Mouse (Mus musculus) adrenal gland, adult (tissue): ENCODE results near the gene Ncoa6.
A peak's percentile ranks its signal among the peaks of the same experiment; 100 is the strongest.
"Not testable (repeated sequence)": the region's sequence is repeated elsewhere in the genome, so short reads cannot be mapped to it uniquely, and the experiment has no call there.

Experiments used
- DNase-seq, 2 experiments: peaks; one replicate each; pipeline ENCODE4 v3.0.0; 2022 to 2023; ENCODE audit warnings: low spot score in 1 of 2; ENCODE audit not compliant: inconsistent age in 2 of 2

The Ncoa6 gene

DNA sequence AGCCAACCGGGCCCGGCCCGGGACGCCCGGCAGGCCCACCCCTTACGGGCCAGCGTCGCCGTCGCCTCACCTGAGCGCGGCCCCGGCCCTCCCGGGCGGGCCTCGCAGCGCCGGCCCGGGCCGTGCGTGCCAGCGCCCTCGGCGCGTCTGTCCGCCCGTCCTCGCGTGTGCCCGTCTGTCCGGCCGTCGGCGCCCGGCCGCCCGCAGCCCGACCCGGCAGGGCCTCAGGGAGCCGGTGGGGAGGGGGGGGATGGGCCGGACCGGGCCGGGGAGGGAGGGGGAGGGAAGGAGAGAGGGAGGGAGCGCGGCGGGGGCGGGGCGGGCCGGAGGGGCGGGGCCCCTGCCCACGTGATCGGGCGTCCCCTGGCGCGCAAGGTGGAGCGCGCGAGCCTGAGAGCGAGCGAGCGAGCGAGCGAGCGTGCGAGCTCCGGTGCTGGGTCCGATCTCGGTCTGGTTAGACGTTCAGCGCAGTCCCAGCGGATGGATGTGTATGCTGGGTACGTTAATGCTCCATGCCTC lies at the start of gene Ncoa6:
Gene Ncoa6, minus strand, starts transcription at position 325 of the 519 bp plus-strand sequence.
- peak in 1 of 2 experiments; percentile 86 for DNase-seq

DNA sequence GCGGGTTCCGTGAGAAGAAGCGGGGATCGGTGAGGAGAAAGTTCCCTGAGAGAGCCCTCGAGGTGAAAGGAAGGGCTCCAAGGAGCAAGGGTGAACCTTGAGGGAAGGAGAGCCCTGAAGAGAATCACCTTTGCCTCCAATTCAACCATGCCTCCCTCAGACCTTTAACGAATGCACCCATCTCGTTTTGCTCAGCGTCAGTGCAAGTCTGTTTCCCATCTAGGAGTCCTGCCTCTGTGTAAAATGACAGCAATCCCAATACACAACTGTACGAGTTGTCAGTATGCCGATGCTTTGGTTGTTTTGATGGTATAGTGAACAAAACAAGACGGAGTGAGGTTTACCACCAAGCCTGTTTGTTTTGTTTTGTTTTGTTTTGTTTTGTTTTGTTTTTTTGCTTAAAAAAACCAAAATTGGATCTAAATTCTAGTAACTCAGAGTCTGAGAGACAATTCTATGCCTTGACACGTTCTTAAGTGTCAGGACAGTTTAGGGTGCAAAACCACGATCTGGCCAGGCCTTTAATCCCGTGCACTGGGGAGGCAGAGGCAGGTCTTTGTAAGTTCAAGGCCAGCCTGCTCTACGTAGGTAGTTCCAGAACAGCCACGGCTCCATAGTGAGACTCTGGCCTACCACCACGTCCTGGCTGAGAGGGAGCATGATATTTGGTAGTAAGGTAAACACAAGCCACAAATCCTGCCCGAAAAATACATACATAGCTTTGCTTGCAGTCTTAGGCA lies 45.0 kb upstream of the Ncoa6 start:
- peak; percentile 34 to 58 for DNase-seq

DNA sequence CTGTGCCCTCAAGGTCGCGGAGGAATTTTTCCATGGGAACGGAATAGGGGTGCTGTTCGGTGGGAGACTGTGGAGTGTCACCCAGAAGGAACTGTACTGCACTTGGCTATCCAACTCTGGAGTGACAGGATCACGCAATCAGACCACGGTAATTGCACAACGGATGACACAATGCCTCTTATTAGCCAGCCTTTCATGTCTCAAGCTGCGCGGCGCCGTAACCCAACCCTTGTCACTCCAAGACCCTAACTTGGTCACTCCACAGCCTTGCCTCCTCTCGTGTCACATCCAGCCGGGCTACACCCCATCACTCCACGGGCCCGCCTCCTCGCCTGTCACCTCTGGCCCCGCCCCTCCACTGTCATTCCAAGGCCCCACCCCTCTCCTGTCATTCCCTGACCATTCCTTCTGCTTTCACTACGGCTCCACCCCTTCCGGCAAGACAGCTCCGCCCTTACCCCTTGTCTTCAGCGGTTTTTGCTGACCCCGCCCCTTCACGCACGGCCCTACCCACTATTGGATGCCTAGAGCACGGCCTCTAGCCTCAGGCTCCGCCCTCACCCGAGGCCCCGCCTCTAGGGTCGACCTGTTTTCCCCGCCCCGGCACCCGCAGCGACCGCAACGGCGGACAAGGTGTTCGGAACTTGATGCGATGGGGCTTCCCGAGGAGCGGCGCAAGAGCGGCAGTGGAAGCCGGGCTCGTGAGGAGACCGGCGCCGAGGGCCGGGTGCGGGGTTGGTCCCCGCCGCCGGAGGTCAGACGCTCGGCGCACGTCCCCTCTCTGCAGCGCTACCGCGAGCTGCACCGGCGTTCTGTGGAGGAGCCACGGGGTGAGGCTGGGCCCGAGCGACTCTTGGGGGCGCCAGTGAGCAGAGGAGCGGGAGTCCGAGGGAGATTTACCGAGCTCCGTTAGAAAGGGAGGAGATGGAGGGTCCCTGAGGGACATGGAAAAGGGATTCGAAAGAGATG lies 44.0 kb upstream of the Ncoa6 start, which contains the start of the genes Acss2 and Ggt7:
Gene Acss2, plus strand, starts transcription at position 494 of the 969 bp plus-strand sequence.
Gene Ggt7, minus strand, starts transcription at position 783 of the 969 bp plus-strand sequence.
- peak; percentile 100 for DNase-seq

DNA sequence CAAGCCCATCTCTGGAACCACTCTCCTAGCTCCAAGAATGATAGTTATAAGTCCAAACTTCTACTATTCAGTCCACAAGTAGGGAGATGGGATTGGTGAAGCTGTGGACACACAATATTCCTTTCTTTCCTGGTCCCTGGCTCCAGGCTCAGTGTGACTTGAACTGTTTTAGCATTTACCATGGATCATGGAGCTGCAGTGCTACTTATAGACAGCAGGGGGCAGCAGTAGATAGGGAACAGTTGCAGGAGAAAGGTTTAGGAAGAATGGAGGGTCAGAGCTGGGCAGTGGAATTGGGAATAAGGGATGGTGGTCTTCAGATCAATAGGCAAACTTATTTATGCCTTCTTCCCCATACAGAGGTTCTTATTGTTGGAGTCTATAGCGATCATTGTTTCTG lies 42.2 kb upstream of the Ncoa6 start:
- peak; percentile 64 to 91 for DNase-seq

DNA sequence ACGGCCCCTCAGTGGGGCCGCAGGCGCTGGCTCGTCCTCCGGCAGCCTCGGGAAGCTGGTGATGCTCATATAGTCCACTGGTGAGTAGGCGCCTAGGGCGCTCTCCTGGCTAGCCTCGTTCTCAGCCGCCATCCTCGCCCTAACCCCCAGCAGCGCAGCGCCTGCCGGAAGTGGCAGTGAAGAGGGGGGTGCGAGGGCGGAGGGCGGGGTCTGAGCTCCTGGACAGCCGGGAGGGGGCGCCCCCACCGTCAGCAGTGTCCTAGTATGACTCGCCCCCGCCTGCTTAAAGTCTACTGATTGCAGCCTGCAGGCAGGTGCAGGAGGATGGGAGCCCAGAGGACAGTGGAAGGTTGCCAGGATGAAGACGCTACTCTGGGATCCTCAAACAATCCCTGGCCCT lies 41.0 kb upstream of the Ncoa6 start:
- peak; percentile 75 to 85 for DNase-seq

DNA sequence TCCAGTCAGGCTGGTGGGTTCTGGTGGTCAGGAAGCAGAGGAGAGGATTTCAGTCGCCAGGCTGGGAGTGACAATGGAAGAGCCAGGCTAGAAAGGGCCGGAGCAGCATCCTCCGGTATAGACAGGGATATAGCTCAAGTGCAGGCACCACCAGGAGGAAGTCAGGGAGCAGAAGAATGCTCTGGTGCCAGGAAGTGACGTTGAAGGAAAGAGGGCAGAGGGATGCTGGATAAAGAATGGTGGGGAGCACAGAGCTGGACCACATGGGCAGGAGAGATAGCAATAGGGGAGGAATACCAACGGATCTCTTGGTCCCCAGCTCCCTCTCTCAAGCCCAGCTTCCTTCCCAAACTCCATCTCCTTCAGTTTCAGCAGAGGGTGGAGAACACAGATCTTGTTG lies 39.8 kb upstream of the Ncoa6 start:
- no peak for DNase-seq

DNA sequence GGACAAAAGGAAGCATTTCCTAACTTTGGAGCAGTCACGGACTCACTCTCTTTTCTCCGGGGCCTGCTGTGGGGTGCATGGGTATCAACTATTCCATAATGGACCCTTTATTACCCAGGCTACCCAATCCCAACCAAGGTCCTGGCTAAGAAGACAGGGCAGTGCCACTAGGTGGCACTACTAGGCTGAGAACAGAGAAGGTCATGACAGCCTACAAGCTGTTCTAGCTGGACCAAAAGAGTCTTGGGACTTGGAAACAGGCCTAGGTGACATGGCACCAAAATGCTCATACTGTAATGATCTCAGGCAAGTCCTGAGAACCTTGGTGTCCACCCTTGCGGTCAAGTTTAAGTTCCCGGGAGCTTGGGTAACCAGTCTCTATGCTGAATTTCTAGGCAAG lies 38.8 kb upstream of the Ncoa6 start:
- DNase-seq = peak; percentile 70 to 83

DNA sequence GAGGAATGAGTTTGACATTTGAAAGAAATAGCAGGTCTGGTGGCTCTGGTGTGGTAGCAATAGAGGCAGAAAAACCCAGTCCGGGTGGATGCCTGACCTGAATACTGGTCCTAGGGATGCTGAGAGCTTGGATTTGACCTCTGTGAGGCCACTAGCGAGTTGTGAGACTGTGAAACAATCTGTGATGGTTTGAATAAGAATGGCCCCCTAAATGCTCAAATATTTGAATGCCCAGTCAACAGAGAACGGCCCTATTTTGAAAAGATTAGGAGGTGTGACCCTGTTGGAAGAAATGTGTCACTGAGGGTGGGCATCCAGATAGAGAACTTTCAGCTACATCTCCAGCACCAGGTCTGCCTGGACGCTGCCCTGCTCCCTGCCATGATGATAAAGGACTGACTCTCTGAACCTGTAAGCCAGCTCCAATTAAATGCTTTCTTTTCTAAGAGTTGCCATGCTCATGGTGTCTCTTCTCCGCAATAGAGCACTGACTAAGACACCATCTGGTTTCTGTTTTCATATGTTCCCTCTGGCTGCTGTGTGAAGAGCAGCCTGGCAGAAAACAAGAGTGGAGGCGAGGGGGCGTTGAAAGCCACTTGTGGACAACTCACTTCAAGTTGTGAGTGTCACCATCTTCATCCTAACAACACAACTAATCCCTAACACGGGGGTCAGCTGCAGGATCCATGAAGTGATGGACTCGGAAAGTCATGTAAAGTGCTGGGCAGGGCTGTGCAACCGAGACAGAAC lies 34.2 kb upstream of the Ncoa6 start:
- no peak for DNase-seq

DNA sequence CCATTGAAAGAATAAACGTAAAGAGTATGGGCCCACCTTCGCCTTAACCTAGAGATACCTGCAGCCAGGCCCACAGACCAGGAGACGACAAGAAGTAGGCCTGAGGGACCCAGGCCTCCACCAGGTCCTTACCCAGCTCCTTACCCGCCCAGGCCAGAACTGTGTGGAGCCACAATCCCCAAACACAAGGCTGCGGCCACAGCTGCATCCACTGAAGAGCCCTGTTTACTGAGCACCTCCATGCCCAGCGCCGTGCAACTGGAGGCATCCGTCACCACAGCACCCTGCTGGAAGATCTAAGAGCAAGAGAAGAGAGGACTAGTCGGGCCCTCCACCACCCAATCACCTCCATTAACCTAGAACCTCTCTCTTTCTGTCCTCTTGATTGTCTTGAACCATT lies 32.1 kb upstream of the Ncoa6 start:
- no peak for DNase-seq

DNA sequence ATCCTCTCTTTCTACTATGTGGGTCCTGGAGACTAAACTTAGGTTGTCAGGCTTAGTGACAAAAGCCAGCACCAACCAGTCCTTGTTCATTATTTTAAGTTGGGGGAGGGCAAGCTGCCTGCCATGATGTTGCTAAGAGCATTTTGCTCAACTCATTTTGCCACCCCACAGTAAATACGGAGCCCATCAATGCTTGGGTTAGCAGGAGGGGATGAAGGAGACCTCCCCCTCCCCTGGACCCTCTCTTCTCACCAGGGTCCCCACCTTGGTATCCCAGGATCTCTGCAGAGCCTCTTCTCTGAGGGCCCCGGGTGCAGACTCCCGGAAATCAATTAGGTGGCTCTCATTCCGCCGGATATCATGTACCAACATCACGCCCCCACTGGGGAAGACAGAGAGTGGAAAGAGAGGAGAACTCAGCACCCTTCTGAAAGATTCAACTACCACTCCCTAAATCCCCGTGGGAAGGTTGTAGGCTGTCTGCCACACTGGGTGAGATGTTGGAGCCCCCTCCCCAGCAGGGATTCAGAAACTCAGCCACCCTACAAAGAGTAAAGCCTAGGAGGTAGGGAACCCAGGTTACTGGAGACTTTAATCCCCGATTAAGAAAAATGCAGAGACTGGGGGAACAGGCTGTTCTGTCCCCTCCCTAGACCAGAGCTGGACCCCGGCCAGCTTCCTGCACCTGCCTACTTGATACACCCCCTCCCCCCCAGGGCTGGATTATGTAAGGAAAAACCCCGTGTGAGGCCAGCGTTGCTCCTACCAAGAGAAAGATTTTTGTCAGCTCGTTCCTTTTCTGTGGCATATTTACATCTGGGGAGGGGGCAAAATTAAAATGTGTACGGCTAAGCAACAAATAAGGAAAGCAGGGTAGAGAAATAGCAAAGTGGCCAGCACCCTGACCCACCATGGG lies 31.0 kb upstream of the Ncoa6 start:
- DNase-seq = no peak

DNA sequence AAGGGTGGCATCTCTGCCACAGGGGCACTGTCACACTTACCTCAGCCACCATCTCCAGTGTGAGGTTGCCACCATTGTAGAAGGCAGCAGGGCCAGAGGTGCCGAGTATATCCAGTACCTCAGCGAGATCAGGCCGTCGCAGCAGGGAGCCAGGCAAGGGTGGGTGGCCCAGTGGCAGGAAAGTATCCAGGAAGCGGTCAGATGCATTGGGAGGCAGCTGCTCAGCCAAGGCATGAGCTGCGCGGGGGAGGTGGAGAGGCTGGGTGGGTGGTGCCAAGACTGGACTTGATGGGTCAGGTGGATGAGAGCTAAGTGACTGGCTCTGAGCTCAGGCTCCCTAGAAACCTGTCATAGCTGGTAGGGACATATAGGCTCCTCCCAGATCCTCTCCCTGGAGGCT lies 28.9 kb upstream of the Ncoa6 start:
- no peak for DNase-seq

DNA sequence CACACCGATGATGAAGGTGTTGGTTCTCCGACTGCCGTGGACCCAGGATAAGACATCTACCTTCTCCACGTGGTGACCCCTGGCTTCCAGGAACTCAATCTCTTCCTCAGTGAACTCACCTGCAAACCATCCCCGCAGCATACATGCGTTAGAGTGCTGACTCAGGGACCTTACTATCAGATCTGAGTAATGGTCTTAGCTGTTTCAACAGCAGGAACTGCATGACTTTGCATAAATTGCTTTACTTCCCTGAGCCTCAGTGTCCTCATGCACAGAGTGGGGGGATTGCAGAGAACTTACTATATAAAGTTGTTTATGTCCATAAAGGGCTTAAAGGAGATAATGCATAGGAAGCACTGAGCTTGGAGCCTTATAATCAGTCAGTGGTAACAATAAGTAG lies 17.3 kb upstream of the Ncoa6 start:
- no peak for DNase-seq

DNA sequence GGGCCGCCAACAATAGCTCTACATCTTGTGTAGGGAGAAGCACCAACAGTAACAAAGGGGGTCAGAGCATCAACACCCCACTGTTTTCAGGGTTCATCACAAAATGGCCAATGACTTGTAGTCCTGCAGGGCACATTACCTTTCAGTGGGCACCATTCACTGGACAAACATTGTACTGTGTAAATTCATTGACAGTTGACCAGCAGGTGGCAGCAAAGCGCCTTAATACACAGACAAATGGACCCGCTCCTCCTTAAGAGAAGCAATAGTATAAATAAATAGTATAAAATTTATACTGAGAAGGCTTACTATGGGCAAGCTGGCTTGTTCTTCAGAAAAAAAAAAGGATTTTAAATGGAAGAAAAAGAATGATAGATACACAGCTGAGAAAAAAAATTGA lies 8.3 kb upstream of the Ncoa6 start:
- DNase-seq = peak; percentile 52 to 85

DNA sequence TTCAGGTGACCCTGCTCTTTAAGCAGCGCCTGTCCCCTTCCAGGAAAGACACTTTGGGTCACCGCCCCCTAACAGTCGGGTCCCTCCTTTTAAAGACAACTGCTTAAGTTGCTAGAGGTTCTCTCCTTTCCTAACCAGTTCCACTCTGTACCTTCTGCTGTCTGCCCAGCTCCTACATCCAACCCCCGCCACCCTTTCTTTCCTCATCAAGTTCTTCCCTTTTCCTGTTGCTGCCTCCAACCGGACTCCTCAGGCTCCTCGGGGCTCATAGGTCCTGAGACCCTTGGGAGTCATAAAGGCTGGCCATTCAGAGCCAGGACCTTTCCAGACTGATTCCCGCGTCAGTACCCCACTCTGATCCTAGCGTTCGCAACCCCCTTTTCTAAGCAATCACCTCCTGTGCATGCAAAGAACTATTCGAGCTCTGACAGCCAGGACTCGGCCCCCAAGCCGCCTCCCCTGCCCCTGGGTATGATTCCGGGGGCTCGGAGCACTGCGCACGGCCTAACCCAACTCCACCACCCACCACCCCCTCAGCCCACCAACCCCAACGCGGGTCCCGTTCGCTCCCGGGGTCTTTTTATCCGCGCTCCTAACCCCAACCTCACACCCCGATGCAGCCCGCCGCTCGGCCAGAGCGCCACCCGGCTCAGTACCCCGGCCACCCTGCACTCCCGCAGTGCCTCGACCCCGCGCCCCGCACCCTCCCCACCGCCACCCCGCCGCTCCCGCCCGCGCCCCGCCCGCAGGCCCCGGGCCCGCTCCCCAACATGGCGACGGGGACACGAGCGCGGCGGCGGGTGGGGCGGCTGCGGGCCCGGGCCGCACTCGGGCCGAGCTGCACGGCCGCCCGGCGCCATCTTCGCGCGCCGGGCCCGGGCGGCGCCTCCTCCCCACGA lies 774 bp downstream of the Ncoa6 start:
- DNase-seq = peak; percentile 60 to 90

DNA sequence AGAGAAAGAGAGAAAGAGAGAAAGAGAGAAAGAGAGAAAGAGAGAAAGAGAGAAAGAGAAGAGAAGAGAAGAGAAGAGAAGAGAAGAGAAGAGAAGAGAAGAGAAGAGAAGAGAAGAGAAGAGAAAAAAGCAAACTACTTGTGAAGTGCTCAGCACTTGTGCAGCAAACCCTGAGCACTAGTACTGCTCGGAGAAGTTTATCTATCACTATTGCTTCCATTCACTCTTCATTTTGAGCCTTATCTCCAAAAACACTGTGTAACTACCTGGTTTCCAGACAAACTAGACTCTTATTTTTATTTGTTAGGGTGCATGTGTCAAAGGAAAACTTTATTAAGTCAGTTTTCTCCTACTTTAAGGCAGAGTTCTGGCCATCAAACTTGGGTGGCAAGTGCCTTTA lies 6.8 kb downstream of the Ncoa6 start:
- DNase-seq = no peak

DNA sequence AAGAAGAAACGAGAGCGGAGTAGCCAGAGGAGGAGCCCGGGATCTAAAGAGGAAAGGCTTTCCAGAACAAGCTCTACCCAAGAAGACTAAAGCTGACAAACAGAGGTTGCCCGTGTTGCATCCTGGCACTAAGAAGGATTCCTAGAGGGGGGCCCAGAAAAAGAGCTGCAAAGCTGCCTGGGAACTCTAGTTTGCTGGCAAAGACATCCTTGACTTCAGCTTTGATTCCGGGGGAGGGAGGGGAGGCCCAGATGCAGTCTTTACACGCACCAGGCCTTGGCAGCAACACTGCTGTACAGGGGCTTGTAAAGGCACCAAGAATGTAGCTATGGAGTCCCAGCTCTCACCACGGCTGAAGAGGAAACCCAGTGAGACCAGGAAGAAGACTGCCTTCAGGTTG lies 20.1 kb downstream of the Ncoa6 start:
- DNase-seq = peak in 1 of 2 experiments; percentile 47

DNA sequence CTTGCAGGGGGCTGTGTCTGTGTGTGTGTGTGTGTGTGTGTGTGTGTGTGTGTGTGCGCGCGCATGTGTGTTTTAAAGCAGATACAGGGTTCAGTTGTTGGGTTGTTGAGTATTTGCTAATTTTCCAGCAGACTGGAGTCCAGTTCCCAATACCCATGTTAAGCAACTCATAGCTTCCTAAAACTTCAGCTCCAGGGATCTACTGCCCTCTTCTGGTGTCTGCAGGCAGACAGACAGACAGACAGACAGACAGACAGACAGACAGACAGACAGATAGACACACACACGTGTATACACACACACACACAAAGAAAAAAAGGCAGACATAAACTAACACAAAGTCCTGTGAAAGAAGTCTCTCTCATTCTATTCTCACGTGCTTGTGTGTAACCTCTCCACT lies 22.4 kb downstream of the Ncoa6 start:
- no peak for DNase-seq

DNA sequence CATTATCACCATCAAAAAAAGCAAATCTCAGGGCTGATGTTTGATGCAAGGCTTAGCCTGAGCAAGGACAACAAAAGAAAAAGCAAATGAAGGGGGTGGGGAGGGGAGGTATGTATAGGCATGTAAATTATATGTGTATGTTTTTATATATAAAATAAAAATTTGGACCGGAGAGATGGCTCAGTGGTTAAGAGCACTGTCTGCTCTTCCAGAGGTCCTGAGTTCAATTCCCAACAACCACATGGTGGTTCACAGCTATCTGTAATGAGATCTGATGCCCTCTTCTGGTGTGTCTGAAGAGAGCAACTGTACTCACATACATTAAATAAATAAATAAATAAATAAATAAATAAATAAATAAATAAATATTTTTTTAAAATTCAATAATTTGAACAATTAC lies 25.8 kb downstream of the Ncoa6 start:
- DNase-seq = not testable (repeated sequence)

DNA sequence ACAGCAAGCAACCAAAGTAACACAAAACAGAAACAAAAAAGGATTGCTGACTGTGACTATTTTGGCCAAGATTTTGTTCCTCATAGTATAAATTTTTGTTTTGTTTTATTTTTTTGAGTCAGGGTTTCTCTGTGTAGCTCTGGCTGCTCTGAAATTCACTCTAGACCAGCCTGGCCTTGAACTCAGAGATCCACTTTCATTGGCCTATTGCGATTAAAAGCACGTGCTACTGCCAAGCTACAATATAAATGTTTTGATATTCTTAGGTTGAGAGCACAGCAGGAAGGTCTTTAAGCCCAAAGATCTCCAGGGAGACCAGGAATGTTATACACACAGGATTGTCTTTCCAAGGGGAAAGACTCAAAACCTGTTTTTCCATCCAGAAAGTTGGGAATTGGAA lies 30.2 kb downstream of the Ncoa6 start:
- DNase-seq = peak in 1 of 2 experiments; percentile 69
